Mouse (Mus musculus): ENCODE data around the gene Pim3.

The Pim3 gene

DNA sequence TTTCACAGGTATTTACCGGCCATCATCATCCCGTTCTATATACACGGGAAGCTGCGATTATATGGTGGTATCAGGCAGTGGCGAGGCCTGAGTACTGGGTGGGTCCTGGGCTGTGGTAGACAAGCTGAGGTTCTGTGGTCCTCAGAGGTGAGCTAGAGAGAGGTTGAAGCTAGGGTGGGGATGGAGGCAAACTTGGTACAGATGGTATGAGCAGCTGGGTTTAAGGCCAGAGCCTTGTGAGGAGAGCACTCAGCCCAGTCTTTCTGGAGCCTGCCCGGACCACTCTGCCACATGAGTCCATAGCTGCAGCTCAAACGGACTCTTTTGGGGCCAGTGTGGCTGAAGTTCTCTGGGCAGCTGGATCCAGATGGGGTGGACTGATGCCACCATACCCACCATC lies 4.6 kb upstream of the Pim3 start:
- in situ Hi-C loops (cut with MboI, MseI): no loop called here

GRCm38 (mm10) chr15:88858141-88858541 lies 3.8 kb upstream of the Pim3 start:
- in situ Hi-C loops (cut with MboI, MseI): no loop called here

- in situ Hi-C loops (cut with MboI, MseI): no loop called here
Measured at GRCm38 (mm10) chr15:88858707-88859106, 3.3 kb upstream of the Pim3 start.

GRCm38 (mm10) chr15:88859206-88859970 lies 2.6 kb upstream of the Pim3 start:
- in situ Hi-C loops (cut with MboI, MseI): no loop called here

GRCm38 (mm10) chr15:88860781-88861180 lies 1.2 kb upstream of the Pim3 start:
- in situ Hi-C loops (cut with MboI, MseI): no loop called here

GRCm38 (mm10) chr15:88862881-88863694 lies 1.1 kb downstream of the Pim3 start:
- in situ Hi-C loops (cut with MboI, MseI): no loop called here

- in situ Hi-C loops (cut with MboI, MseI): no loop called here
Measured at GRCm38 (mm10) chr15:88863695-88864231, 1.8 kb downstream of the Pim3 start.

DNA sequence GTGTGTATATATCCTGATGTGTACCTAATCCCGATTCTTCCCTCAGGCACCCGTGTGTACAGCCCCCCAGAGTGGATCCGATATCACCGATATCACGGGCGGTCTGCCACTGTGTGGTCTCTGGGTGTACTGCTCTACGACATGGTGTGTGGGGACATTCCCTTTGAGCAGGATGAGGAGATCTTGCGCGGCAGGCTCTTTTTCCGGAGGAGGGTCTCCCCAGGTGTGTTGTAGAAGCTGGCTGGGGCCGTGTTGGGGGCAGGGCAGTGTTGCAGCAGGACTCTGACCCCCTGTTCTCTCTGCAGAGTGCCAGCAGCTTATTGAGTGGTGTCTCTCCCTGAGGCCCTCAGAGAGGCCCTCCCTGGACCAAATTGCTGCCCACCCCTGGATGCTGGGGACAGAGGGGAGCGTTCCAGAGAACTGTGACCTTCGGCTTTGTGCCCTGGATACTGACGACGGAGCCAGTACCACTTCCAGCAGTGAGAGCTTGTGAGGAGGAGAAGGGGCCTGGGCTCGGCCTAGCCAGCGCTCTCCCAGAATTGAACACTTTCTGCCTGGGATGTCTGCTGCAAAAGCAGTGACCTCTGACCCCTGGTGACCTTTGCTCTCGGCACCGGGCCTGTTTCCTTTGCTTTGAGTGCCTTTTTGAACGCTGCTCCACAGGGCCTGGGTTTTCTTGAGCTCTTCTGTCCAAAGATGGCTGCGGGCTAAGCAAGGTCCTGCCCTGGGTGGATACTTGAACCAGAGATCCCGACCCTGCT lies 2.5 kb downstream of the Pim3 start:
- in situ Hi-C loops (cut with MboI, MseI): loop anchor here in 1 of 2 experiments (5.0 kb wide), 1 partner anchor 37 kb away; no protein-coding TSS in a partner anchor

DNA sequence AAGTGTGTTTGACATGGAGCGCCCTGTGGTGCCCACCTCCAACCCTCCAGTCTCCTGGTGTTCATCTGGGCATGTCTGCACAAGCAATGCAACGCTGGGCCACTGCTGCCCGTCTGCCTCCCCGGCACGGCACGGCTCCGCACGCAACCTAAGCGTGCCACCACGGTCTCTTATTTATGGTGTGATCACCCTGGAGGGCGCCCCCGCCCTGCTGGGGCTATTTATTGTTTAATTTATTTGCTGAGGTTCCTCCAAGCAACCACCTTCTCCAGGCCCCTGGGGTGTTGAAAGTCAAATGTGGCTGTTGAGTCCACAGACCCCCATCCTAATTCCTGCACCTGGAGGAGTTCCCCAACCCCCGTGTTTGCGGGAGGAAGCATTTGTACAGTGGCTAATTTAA lies 3.1 kb downstream of the Pim3 start:
- in situ Hi-C loops (cut with MboI, MseI): loop anchor here in 1 of 2 experiments (5.0 kb wide), 1 partner anchor 38 kb away; no protein-coding TSS in a partner anchor

DNA sequence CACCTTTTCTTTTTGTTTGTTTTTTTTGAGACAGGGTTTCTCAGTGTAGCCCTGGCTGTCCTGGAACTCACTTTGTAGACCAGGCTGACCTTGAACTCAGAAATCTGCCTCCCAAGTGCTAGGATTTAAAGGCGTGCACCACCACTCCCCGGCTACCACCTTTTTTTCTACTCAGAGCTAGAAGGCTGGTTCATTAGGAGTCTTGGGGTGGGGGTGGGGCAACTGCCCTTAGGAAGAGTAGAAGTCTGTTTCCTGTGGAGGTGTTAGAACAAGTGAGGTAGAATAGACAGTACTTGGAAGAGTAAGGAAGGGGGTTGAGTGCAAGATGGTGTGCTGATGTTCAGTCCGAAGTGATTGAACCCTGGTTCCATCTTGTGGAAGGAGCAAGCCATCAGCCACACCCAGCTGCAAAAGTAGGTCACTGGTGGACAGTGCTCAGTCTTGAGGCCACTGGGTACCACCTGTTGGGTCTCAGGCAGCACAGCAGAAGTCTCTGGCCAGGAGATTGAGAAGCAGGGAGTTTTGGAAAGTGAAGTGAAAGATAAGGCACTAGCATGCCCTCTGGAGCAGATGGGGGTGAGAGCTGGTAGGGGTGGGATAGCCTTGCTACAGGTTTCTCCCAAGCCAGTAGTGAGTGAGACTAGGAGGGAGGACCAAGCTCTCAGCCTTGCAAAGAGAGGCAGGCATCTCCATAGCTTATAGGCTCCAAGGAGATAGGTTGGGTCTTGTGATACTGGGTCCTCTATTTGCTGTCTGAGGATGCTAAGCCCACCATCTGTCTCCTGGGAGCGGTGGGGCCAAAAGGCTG lies 4.1 kb downstream of the Pim3 start:
- in situ Hi-C loops (cut with MboI, MseI): loop anchor here in 1 of 2 experiments (5.0 kb wide), 1 partner anchor 39 kb away; no protein-coding TSS in a partner anchor

GRCm38 (mm10) chr15:88866934-88867356 lies 5.0 kb downstream of the Pim3 start:
- in situ Hi-C loops (cut with MboI, MseI): loop anchor here in 1 of 2 experiments (5.0 kb wide), 1 partner anchor 40 kb away; no protein-coding TSS in a partner anchor

GRCm38 (mm10) chr15:88867368-88868023 lies 5.5 kb downstream of the Pim3 start:
- in situ Hi-C loops (cut with MboI, MseI): loop anchor here in 1 of 2 experiments (5.0 kb wide), 1 partner anchor 40 kb away; no protein-coding TSS in a partner anchor

GRCm38 (mm10) chr15:88868024-88868742 lies 6.2 kb downstream of the Pim3 start:
- in situ Hi-C loops (cut with MboI, MseI): loop anchor here in 1 of 2 experiments (5.0 kb wide), 1 partner anchor 41 kb away; no protein-coding TSS in a partner anchor

GRCm38 (mm10) chr15:88870418-88871185 lies 8.6 kb downstream of the Pim3 start:
- in situ Hi-C loops (cut with MboI, MseI): no loop called here

DNA sequence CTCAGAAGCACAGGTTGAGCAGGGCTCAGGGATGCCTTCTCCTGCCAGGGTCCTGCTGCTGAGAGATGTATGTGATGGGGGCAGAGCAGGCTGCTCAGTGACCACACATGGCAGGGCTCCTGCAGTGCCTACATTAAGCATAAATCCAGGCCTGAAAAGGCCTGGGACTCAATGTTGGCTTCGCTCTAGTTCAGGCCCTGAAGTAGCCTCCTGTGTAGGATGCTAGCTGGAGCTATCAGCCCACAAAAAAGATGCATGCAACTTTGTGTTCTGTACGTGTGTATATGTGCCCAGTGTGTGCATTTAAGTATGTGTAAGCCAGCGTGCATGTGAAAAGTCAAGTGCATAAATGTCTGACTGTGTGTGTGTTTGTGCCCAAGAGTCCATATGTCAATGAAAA lies 12.1 kb downstream of the Pim3 start:
- in situ Hi-C loops (cut with MboI, MseI): no loop called here

GRCm38 (mm10) chr15:88874477-88874876 lies 12.5 kb downstream of the Pim3 start:
- in situ Hi-C loops (cut with MboI, MseI): no loop called here

DNA sequence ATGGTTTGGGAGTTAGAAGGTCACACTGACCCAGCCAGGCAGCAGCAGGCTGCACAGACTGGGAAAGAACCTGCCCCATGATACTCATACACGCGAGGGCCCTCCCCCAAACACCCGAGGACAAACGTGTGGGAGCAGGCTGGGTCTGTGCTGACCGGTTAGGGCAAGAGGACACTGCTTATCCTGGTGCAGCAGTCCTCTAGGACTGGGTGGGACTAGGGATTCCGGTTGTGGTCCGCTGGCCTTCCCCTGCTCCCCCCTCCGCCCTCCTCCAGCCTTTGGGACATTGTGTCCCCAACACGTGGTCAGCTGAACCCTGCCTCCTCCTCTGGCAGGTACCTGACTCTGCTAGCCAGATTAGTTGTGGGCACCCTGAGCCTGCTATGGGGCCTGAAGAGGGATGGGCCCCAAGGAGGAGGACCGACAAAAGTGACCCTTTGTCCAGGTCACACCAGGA lies 13.7 kb downstream of the Pim3 start:
- in situ Hi-C loops (cut with MboI, MseI): loop anchor here in 1 of 2 experiments (5.0 kb wide), 2 partner anchors 47 to 48 kb away; no protein-coding TSS in a partner anchor

All from T-helper 17 cell (primary cell).